Mouse (Mus musculus) erythroblast, embryonic 14.5 days (primary cell): ENCODE measurements around the gene Tbc1d24. TPM values are rescaled to one million over a fixed set of nuclear protein-coding genes. Genes with fewer than 3 reads are reported as not detected.

ENCODE experiments used
- H3K27me3 ChIP-seq: 2 replicates; pipeline ENCODE4 v1.6.1; 2012; ENCODE audit warnings: inconsistent platforms; ENCODE audit not compliant: control insufficient read depth
- H3K36me3 ChIP-seq: 2 replicates; pipeline ENCODE4 v1.6.1; 2012; ENCODE audit warnings: mild to moderate bottlenecking, inconsistent platforms; ENCODE audit not compliant: control insufficient read depth
- H3K4me1 ChIP-seq: 2 replicates; pipeline ENCODE4 v1.6.1; 2012; ENCODE audit warnings: inconsistent platforms; ENCODE audit not compliant: control insufficient read depth
- H3K4me3 ChIP-seq: replicated peaks from 2 replicates; pipeline ENCODE3; 2012; ENCODE audit warnings: moderate library complexity, mild to moderate bottlenecking, inconsistent platforms
- H3K9me3 ChIP-seq: 2 replicates; pipeline ENCODE4 v1.6.1; 2012; ENCODE audit warnings: low read length, inconsistent platforms, mixed read lengths; ENCODE audit not compliant: control insufficient read depth
- GATA1 ChIP-seq: IDR thresholded peaks from 2 replicates; pipeline ENCODE4 v1.6.1; 2012; ENCODE audit warnings: low read length, inconsistent platforms, mixed read lengths
- TAL1 ChIP-seq: IDR thresholded peaks from 3 replicates; pipeline ENCODE4 v1.6.1; 2012; ENCODE audit warnings: low read length, inconsistent platforms, mixed read lengths
- polyA plus RNA-seq: library from polyadenylated mRNA; stranded (reverse); fragments of >175 nt; gene quantifications from 2 replicates; pipeline ENCODE4 v1.2.3, GENCODE M21; 2012

Tbc1d24 gene
- polyA plus RNA-seq, 1 experiment = 0.61 TPM

- H3K27me3 ChIP-seq = no peaks in the 10 kb centered on the region
- H3K4me1 ChIP-seq = peaks cover 70% of the 10 kb centered on the region
- no peaks in the 10 kb centered on the region for H3K9me3 ChIP-seq
- TF ChIP-seq GATA1 (no peak), TAL1 (no peak)
- peak overlapping the region; percentile 72 for H3K4me3 ChIP-seq
- peaks cover 43% of the 10 kb centered on the region for H3K36me3 ChIP-seq
Observed at GRCm38 (mm10) chr17:24170729-24171128, 34.6 kb downstream of the Tbc1d24 start.

- TF ChIP-seq TAL1 (no peak), GATA1 (no peak)
- Histone ChIP-seq H3K27me3 (no peaks in the 10 kb centered on the region), H3K4me1 (peaks cover 75% of the 10 kb centered on the region), H3K36me3 (peaks cover 45% of the 10 kb centered on the region), H3K9me3 (no peaks in the 10 kb centered on the region), H3K4me3 (peak overlapping the region; percentile 72)
Observed at GRCm38 (mm10) chr17:24170125-24170524, 35.2 kb downstream of the Tbc1d24 start.

- Histone ChIP-seq H3K9me3 (no peaks in the 10 kb centered on the region), H3K36me3 (peaks cover 45% of the 10 kb centered on the region), H3K4me1 (peaks cover 74% of the 10 kb centered on the region), H3K4me3 (peak within 1 kb of the TSS; percentile 72), H3K27me3 (no peaks in the 10 kb centered on the region)
- TF ChIP-seq GATA1 (no peak), TAL1 (no peak)
Observed at GRCm38 (mm10) chr17:24169317-24170065, 35.9 kb downstream of the Tbc1d24 start, which contains the start of gene Atp6v0c. Atp6v0c (minus strand) TSS chr17:24169702.

GRCm38 (mm10) chr17:24168590-24169277, 36.6 kb downstream of the Tbc1d24 start:
- H3K36me3 ChIP-seq = peaks cover 42% of the 10 kb centered on the region
- TF ChIP-seq GATA1 (no peak), TAL1 (no peak)
- no peaks in the 10 kb centered on the region for H3K9me3 ChIP-seq
- no peaks in the 10 kb centered on the region for H3K27me3 ChIP-seq
- H3K4me1 ChIP-seq = peaks cover 68% of the 10 kb centered on the region
- H3K4me3 ChIP-seq = peak overlapping the region; percentile 72

- Histone ChIP-seq H3K36me3 (peaks cover 42% of the 10 kb centered on the region), H3K4me1 (peaks cover 68% of the 10 kb centered on the region), H3K9me3 (no peaks in the 10 kb centered on the region)
Observed at GRCm38 (mm10) chr17:24167891-24168505, 37.4 kb downstream of the Tbc1d24 start.

GRCm38 (mm10) chr17:24167120-24167519, 38.2 kb downstream of the Tbc1d24 start:
- H3K36me3 ChIP-seq = peaks cover 42% of the 10 kb centered on the region
- no peaks in the 10 kb centered on the region for H3K9me3 ChIP-seq
- H3K27me3 ChIP-seq = no peaks in the 10 kb centered on the region
- H3K4me1 ChIP-seq = peaks cover 72% of the 10 kb centered on the region
- TF ChIP-seq TAL1 = no peak
- TF ChIP-seq GATA1 = no peak
- peak overlapping the region; percentile 72 for H3K4me3 ChIP-seq

More at GRCm38 (mm10) chr17:24167891-24168505, 37.4 kb downstream of the Tbc1d24 start:
- peak overlapping the region; percentile 72 for H3K4me3 ChIP-seq
- no peak for TF ChIP-seq TAL1
- TF ChIP-seq GATA1 = no peak
- no peaks in the 10 kb centered on the region for H3K27me3 ChIP-seq

- no peaks in the 10 kb centered on the region for H3K27me3 ChIP-seq
- peaks cover 61% of the 10 kb centered on the region for H3K4me1 ChIP-seq
- H3K9me3 ChIP-seq = no peaks in the 10 kb centered on the region
- no peak overlapping the region for H3K4me3 ChIP-seq
- TF ChIP-seq TAL1 = no peak
- no peak for TF ChIP-seq GATA1
- H3K36me3 ChIP-seq = peaks cover 42% of the 10 kb centered on the region
Observed at GRCm38 (mm10) chr17:24164566-24165259, 40.6 kb downstream of the Tbc1d24 start.

GRCm38 (mm10) chr17:24163176-24163962, 42.0 kb downstream of the Tbc1d24 start, which contains the start of gene Amdhd2:
Amdhd2 (minus strand) TSS chr17:24163766.
- Histone ChIP-seq H3K36me3 (peaks cover 39% of the 10 kb centered on the region), H3K27me3 (no peaks in the 10 kb centered on the region), H3K9me3 (no peaks in the 10 kb centered on the region), H3K4me3 (peak within 1 kb of the TSS; percentile 80), H3K4me1 (peaks cover 59% of the 10 kb centered on the region)
- no peak for TF ChIP-seq TAL1
- peak; percentile 87 for TF ChIP-seq GATA1
